ENCODE assay signal across 27 mouse cellular contexts in genomic region chr10:18484731-18485130, GRCm38 (mm10).
"Had no signal": no experiment of that assay in that cellular context is flagged by ENCODE, and none has a peak within 500 bp of the region (broad histone marks: within the 10 kb centered on the region; RNA-seq: fewer than 3 reads in every experiment).

No protein-coding gene starts in this region.

- H3K4me2 ChIP-seq: embryonic facial prominence, embryonic 12.5 days; embryonic facial prominence, embryonic 13.5 days; embryonic facial prominence, embryonic 15.5 days; forebrain, embryonic 12.5 days; forebrain, embryonic 13.5 days; forebrain, embryonic 15.5 days had no signal

- ATAC-seq: forebrain, embryonic 13.5 days; forebrain, embryonic 14.5 days; forebrain, embryonic 15.5 days; forebrain, embryonic 16.5 days; forebrain, postnatal 0 days had no signal

- H3K27me3 ChIP-seq: embryonic facial prominence, embryonic 12.5 days; embryonic facial prominence, embryonic 13.5 days; embryonic facial prominence, embryonic 15.5 days; forebrain, embryonic 12.5 days; forebrain, embryonic 13.5 days; forebrain, embryonic 15.5 days had no signal

- H3K9ac ChIP-seq: embryonic facial prominence, embryonic 12.5 days; embryonic facial prominence, embryonic 13.5 days; embryonic facial prominence, embryonic 15.5 days; forebrain, embryonic 12.5 days; forebrain, embryonic 13.5 days; forebrain, embryonic 15.5 days; forebrain, postnatal 0 days had no signal

- H3K27ac ChIP-seq: embryonic facial prominence, embryonic 10.5 days; embryonic facial prominence, embryonic 12.5 days; embryonic facial prominence, embryonic 13.5 days; embryonic facial prominence, embryonic 15.5 days; forebrain, embryonic 10.5 days; forebrain, embryonic 12.5 days; forebrain, embryonic 13.5 days; forebrain, embryonic 15.5 days; gastrocnemius, adult 2 months; heart, adult 2 months had no signal

- H3K9me3 ChIP-seq: embryonic facial prominence, embryonic 10.5 days; embryonic facial prominence, embryonic 12.5 days; embryonic facial prominence, embryonic 13.5 days; embryonic facial prominence, embryonic 15.5 days; forebrain, embryonic 10.5 days; forebrain, embryonic 12.5 days; forebrain, embryonic 13.5 days; forebrain, embryonic 15.5 days had no signal

- DNase-seq: cerebellum, adult 18-20 months; cerebellum, adult 2 months; cerebellum, adult 8-10 months; cerebellum, adult 9-10 months; cerebellum, adult 9-11 months; cerebellum, postnatal 10 days; cerebellum, postnatal 36 days; embryo, embryonic 11 days; forebrain, postnatal 0 days; gastrocnemius, adult 2 months; gastrocnemius, postnatal 10 days; gastrocnemius, postnatal 14 days; gastrocnemius, postnatal 25 days; gastrocnemius, postnatal 36 days; heart, adult 18-20 months; heart, adult 2 months had no signal

- H3K4me3 ChIP-seq: embryonic facial prominence, embryonic 10.5 days; embryonic facial prominence, embryonic 12.5 days; embryonic facial prominence, embryonic 13.5 days; embryonic facial prominence, embryonic 15.5 days; erythroblast, embryonic 14.5 days; forebrain, embryonic 10.5 days; forebrain, embryonic 12.5 days; forebrain, embryonic 13.5 days; forebrain, embryonic 15.5 days; gastrocnemius, adult 2 months; heart, adult 2 months had no signal

- H3K36me3 ChIP-seq: embryonic facial prominence, embryonic 10.5 days; embryonic facial prominence, embryonic 12.5 days; embryonic facial prominence, embryonic 13.5 days; embryonic facial prominence, embryonic 15.5 days; forebrain, embryonic 12.5 days; forebrain, embryonic 15.5 days had no signal
